Mouse (Mus musculus) CH12.LX (cell line): ENCODE measurements around the gene Gm7102. TPM values are rescaled to one million over a fixed set of nuclear protein-coding genes. Genes with fewer than 3 reads are reported as not detected.
"Not testable (repeated sequence)": the region's sequence is repeated elsewhere in the genome, so short reads cannot be mapped to it uniquely, and the experiment has no call there.

Experiments
- DNase-seq: peaks from one replicate; pipeline ENCODE4 v3.0.0-alpha.2; 2013; ENCODE audit errors: extremely low read depth
- H3K27ac ChIP-seq: 2 replicates; pipeline ENCODE4 v1.5.1; 2012; ENCODE audit warnings: low read depth, mild to moderate bottlenecking, control low read depth, moderate library complexity; ENCODE audit not compliant: insufficient read depth
- H3K27me3 ChIP-seq: replicated peaks from 2 replicates; pipeline ENCODE3; 2012; ENCODE audit warnings: inconsistent platforms
- H3K36me3 ChIP-seq, 2 experiments: replicated peaks in 1 of 2; 2 replicates each; pipeline versions ENCODE3 to v1.6.1; 2012; ENCODE audit warnings: inconsistent platforms in 1 of 2, low read length in 1 of 2, mild to moderate bottlenecking in 1 of 2, mixed read lengths in 1 of 2, moderate library complexity in 1 of 2; ENCODE audit not compliant: control insufficient read depth in 1 of 2, insufficient read depth in 1 of 2
- H3K4me1 ChIP-seq, 2 experiments: 2 replicates each; pipeline ENCODE4 v1.6.1; 2012; ENCODE audit warnings: inconsistent platforms in 1 of 2, moderate library complexity in 1 of 2; ENCODE audit not compliant: insufficient read depth in 2 of 2, control insufficient read depth in 1 of 2
- H3K4me2 ChIP-seq: 2 replicates; pipeline ENCODE4 v1.6.1; 2012; ENCODE audit warnings: low read depth, mild to moderate bottlenecking, control low read depth; ENCODE audit not compliant: poor library complexity, insufficient read depth, severe bottlenecking
- H3K4me3 ChIP-seq, 3 experiments: fragments of 150-350 bp in 1 of 3; sonication (generic) in 1 of 3; replicated peaks in 1 of 3; 2 replicates each; pipeline versions ENCODE3 to v1.5.1; 2011 to 2012; ENCODE audit warnings: low read depth in 2 of 3, low read length in 2 of 3, mild to moderate bottlenecking in 2 of 3, moderate library complexity in 2 of 3, control low read depth in 1 of 3, improper control_type of control experiment in 1 of 3, inconsistent platforms in 1 of 3, mixed read lengths in 1 of 3; ENCODE audit not compliant: poor library complexity in 1 of 3
- H3K79me2 ChIP-seq: replicated peaks from 2 replicates; pipeline ENCODE4 v1.6.1; 2012; ENCODE audit warnings: mild to moderate bottlenecking, moderate library complexity; ENCODE audit not compliant: control insufficient read depth, poor library complexity, insufficient read depth, severe bottlenecking; ENCODE audit errors: extremely low read depth
- H3K9ac ChIP-seq: 2 replicates; pipeline ENCODE4 v1.6.1; 2012; ENCODE audit warnings: low read depth, mild to moderate bottlenecking, control low read depth, moderate library complexity; ENCODE audit not compliant: insufficient read depth
- H3K9me3 ChIP-seq: replicated peaks from 2 replicates; pipeline ENCODE3; 2012; ENCODE audit warnings: low read length, inconsistent platforms, mixed read lengths
- BHLHE40 ChIP-seq: IDR thresholded peaks from 2 replicates; pipeline ENCODE4 v1.6.1; 2011; ENCODE audit warnings: mild to moderate bottlenecking, low read depth, low read length, improper control_type of control experiment
- CTCF ChIP-seq, 2 experiments: IDR thresholded peaks in 1 of 2; conservative IDR thresholded peaks in 1 of 2; 2 replicates each; pipeline ENCODE4 v1.5.1; 2011 to 2012; ENCODE audit warnings: low read depth in 2 of 2, low read length in 2 of 2, improper control_type of control experiment in 1 of 2, inconsistent platforms in 1 of 2, mild to moderate bottlenecking in 1 of 2, moderate library complexity in 1 of 2
- E2F4 ChIP-seq: IDR thresholded peaks from 2 replicates; pipeline ENCODE4 v1.6.1; 2011; ENCODE audit warnings: low read depth, low read length, improper control_type of control experiment; ENCODE audit not compliant: insufficient replicate concordance
- IRF4 ChIP-seq: IDR thresholded peaks from 2 replicates; pipeline ENCODE4 v1.6.1; 2014; ENCODE audit warnings: low read depth, mild to moderate bottlenecking, inconsistent platforms, low read length, improper control_type of control experiment
- KAT2A ChIP-seq: IDR thresholded peaks from 2 replicates; pipeline ENCODE4 v1.6.1; 2012; ENCODE audit warnings: low read length, improper control_type of control experiment, inconsistent platforms; ENCODE audit not compliant: insufficient replicate concordance
- MAX ChIP-seq: IDR thresholded peaks from 2 replicates; pipeline ENCODE4 v1.6.1; 2011; ENCODE audit warnings: low read length, improper control_type of control experiment
- MXI1 ChIP-seq: IDR thresholded peaks from 2 replicates; pipeline ENCODE4 v1.6.1; 2011; ENCODE audit warnings: mild to moderate bottlenecking, low read depth, low read length, improper control_type of control experiment
- PAX5 ChIP-seq: IDR thresholded peaks from 2 replicates; pipeline ENCODE4 v1.6.1; 2012; ENCODE audit warnings: low read length, inconsistent platforms, mixed read lengths
- RAD21 ChIP-seq: IDR thresholded peaks from 2 replicates; pipeline ENCODE4 v1.6.1; 2011; ENCODE audit warnings: low read depth, mild to moderate bottlenecking, low read length, improper control_type of control experiment, moderate library complexity
- TCF12 ChIP-seq: IDR thresholded peaks from 2 replicates; pipeline ENCODE4 v1.6.1; 2014; ENCODE audit warnings: low read depth, mild to moderate bottlenecking, inconsistent platforms, low read length, improper control_type of control experiment
- UBTF ChIP-seq: IDR thresholded peaks from 2 replicates; pipeline ENCODE4 v1.6.1; 2012; ENCODE audit warnings: low read depth, mild to moderate bottlenecking, inconsistent platforms, low read length, improper control_type of control experiment, moderate library complexity
- USF1 ChIP-seq: IDR thresholded peaks from 2 replicates; pipeline ENCODE4 v1.6.1; 2014; ENCODE audit warnings: low read depth, mild to moderate bottlenecking, inconsistent platforms, low read length, improper control_type of control experiment
- ZC3H11A ChIP-seq: IDR thresholded peaks from 2 replicates; pipeline ENCODE4 v1.6.1; 2012; ENCODE audit warnings: low read depth, mild to moderate bottlenecking, inconsistent platforms, low read length, improper control_type of control experiment
- dilution Hi-C: fragments of 300-500 bp; cut with MboI; formaldehyde crosslinking; loops from 2 replicates; pipeline ENCODE4 v1.14.3; 2020; ENCODE audit warnings: low sequenced_read_pairs; ENCODE audit not compliant: extremely low pct_unique_long_range_greater_than_20kb, extremely low pct_ligation_motif_present
- in situ Hi-C: fragments of 300-500 bp; cut with MboI; formaldehyde crosslinking; loops from 3 replicates; pipeline ENCODE4 v1.14.3; 2019; ENCODE audit warnings: low sequenced_read_pairs, low pct_ligation_motif_present, low pct_unique_long_range_greater_than_20kb, mixed read lengths
- polyA plus RNA-seq: library from polyadenylated mRNA; unstranded; fragments of >175 nt; gene quantifications from 2 replicates; pipeline ENCODE4 v1.2.1, GENCODE M21; 2012; ENCODE audit warnings: low read depth; ENCODE audit not compliant: insufficient read length
- total RNA-seq, 2 experiments: library from RNA; depleted of rRNA; stranded (reverse); fragments of 300-350 nt in 1 of 2; fragments of >200 nt in 1 of 2; gene quantifications; 2 replicates each; pipeline ENCODE4 v1.2.3; 2012 to 2014

Gm7102 gene
- total and polyA plus RNA-seq, 3 experiments, result 0.08 to 2.1 (median 0.28) TPM

DNA sequence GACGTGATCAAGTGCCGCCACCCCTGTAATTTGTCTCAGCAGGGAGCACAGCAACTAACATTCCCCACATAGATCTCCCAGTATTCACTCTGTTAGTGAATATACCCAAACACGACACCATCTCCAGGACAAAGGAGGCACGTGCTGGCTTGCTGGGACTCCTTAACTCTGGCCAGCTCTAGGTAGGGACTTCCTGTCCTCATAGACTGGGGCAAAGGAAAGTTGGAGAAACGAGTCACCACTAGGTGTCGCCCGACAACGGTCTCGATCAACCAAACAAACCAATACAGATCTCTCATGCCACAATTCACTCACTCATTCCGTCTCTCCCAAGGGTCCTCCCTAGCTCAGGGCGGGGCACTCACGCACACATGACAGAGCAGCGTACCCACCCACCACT lies 23.2 kb upstream of the Gm7102 start:
- Histone ChIP-seq H3K79me2 (no peaks in the 10 kb centered on the region), H3K4me3 (peak overlapping the region in 1 of 3 experiments; percentile 57), H3K9ac (no peak overlapping the region), H3K4me2 (peak overlapping the region; percentile 10; the same call in 1 of the 2 replicates), H3K27ac (no peak overlapping the region), H3K9me3 (no peaks in the 10 kb centered on the region), H3K36me3 (no peaks in the 10 kb centered on the region), H3K27me3 (no peaks in the 10 kb centered on the region), H3K4me1 (peaks cover 0 to 14% of the 10 kb centered on the region in 2 experiments; a peak in 3 of 4 replicates)
- in situ Hi-C loops (loop anchor here (5.0 kb wide), 1 partner anchor 68 kb away; no protein-coding TSS in a partner anchor), dilution Hi-C loops (no loop called here)
- TF ChIP-seq UBTF (no peak), USF1 (no peak), BHLHE40 (peak; percentile 87), ZC3H11A (no peak), KAT2A (no peak), MAX (no peak), IRF4 (no peak), RAD21 (0 out of 2 replicates have a peak, but pooled peaks have one; percentile 61), MXI1 (no peak), CTCF (conservative IDR thresholded peaks at IDR 0.05 in 1 of 2, IDR thresholded peaks at IDR 0.05 in 1 of 2; ENCODE audit: low read depth in 2 of 2, low read length in 2 of 2) (peak in 1 of 2 experiments; percentile 82; a peak in 2 of 4 replicates), E2F4 (no peak), PAX5 (no peak), TCF12 (no peak)
- DNase-seq, result peak; percentile 94

DNA sequence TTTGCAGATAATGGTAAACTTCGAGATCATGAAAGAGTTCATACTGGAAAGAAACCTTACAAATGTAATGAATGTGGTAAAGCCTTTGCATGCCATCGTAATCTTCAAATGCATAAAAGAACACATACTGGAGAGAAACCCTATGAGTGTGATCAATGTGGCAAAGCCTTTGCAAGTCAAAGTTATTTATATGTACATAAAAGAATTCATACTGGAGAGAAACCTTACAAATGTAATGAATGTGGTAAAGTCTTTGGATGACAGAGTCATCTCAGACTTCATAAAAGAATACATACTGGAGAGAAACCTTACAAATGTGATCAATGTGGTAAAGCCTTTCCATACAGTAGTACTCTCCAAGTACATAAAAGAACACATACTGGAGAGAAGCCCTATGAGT lies 7.5 kb upstream of the Gm7102 start, which contains the start of gene Gm6020:
Gene Gm6020 (plus strand): TSS at position 301 of the 400 bp plus-strand sequence.
- in situ Hi-C loops, result not testable (repeated sequence)

More for the DNA sequence above, 7.5 kb upstream of the Gm7102 start, which contains the start of gene Gm6020:
- H3K27ac ChIP-seq, H3K9me3 ChIP-seq, H3K27me3 ChIP-seq, H3K9ac ChIP-seq, H3K4me3 ChIP-seq, DNase-seq, H3K4me1 ChIP-seq, H3K4me2 ChIP-seq, dilution Hi-C loops, H3K36me3 ChIP-seq, H3K79me2 ChIP-seq: not testable (repeated sequence)
